Mouse (Mus musculus): ENCODE measurements around the gene Micall1.

GRCm38 (mm10) chr15:79063160-79063740 lies 45.4 kb upstream of the Micall1 start:
- no peak for TF ChIP-seq CTCF (IDR thresholded peaks at IDR 0.05; ENCODE audit: low read depth)
- peak; percentile 63 for TF ChIP-seq EP300 (IDR thresholded peaks at IDR 0.05; ENCODE audit: low read depth)
